19 mouse cellular contexts compared by ENCODE assay signal in genomic region chr2:169906396-169906795, GRCm38 (mm10).
DNase-seq lines count a peak whose midpoint lies in the region; ATAC-seq lines count a peak whose summit lies in the region.
"Had no signal": no experiment of that assay in that cellular context is flagged by ENCODE, and none has a peak within 500 bp of the region (broad histone marks: within the 10 kb centered on the region; RNA-seq: fewer than 3 reads in every experiment).

No protein-coding gene starts in this region.

- peak; percentile 32 for DNase-seq in hindbrain, embryonic 11.5 days (ENCODE audit: low spot score)
- DNase-seq in hindbrain, embryonic 14.5 days (ENCODE audit: low spot score), result no peak
- DNase-seq in neural tube, embryonic 10.5 days (ENCODE audit: extremely low spot score, low spot score), result peak; percentile 49
- DNase-seq in limb, embryonic 10.5 days (ENCODE audit: low spot score), result peak; percentile 66
- DNase-seq in frontal cortex, postnatal 14 days (ENCODE audit: low spot score in 2 of 2), result no peak
- no peak for DNase-seq in liver, embryonic 11.5 days (ENCODE audit: low spot score)
- DNase-seq: adrenal gland, postnatal 25 days; cerebellum, adult 2 months; gastrocnemius, adult 2 months; kidney, postnatal 10 days; liver; lung, adult 18-20 months; lung, postnatal 4 days; retina, postnatal 1 day; thymus, postnatal 36 days had no signal

- H3K27ac ChIP-seq in hindbrain, embryonic 11.5 days (ENCODE audit: low read depth, low read length), result no peak overlapping the region
- no peak overlapping the region for H3K27ac ChIP-seq in hindbrain, embryonic 14.5 days
- no peak overlapping the region for H3K27ac ChIP-seq in neural tube, embryonic 15.5 days (replicated peaks)
- H3K27ac ChIP-seq in limb, embryonic 10.5 days, result 0 out of 2 replicates have a peak overlapping the region, but pooled peaks have one; percentile 68
- no peak overlapping the region for H3K27ac ChIP-seq in liver, embryonic 11.5 days (ENCODE audit: low read depth, low read length)
- H3K27ac ChIP-seq: gastrocnemius, adult 2 months; hindbrain, embryonic 12.5 days; midbrain, embryonic 12.5 days had no signal

- H3K4me2 ChIP-seq in hindbrain, embryonic 11.5 days (replicated peaks; ENCODE audit: low read depth, low read length), result no peak overlapping the region
- H3K4me2 ChIP-seq in hindbrain, embryonic 14.5 days (replicated peaks), result no peak overlapping the region
- H3K4me2 ChIP-seq in neural tube, embryonic 15.5 days, result no peak overlapping the region
- no peak overlapping the region for H3K4me2 ChIP-seq in liver, embryonic 11.5 days
- H3K4me2 ChIP-seq: hindbrain, embryonic 12.5 days; midbrain, embryonic 12.5 days had no signal

- no peak overlapping the region for H3K9ac ChIP-seq in hindbrain, embryonic 11.5 days (ENCODE audit: low read depth, low read length)
- H3K9ac ChIP-seq in hindbrain, embryonic 14.5 days, result no peak overlapping the region
- no peak overlapping the region for H3K9ac ChIP-seq in neural tube, embryonic 15.5 days (replicated peaks)
- H3K9ac ChIP-seq in liver, embryonic 11.5 days (ENCODE audit: low read depth, low read length), result no peak overlapping the region
- H3K9ac ChIP-seq: hindbrain, embryonic 12.5 days; midbrain, embryonic 12.5 days had no signal

- 6% methylated on average over 9 of the region's 9 CpGs for WGBS in hindbrain, embryonic 11.5 days
- 10% methylated on average over 9 of the region's 9 CpGs for WGBS in hindbrain, embryonic 14.5 days
- 7% methylated on average over 9 of the region's 9 CpGs for WGBS in neural tube, embryonic 15.5 days
- WGBS in limb, embryonic 10.5 days, result 3% methylated on average over 9 of the region's 9 CpGs
- 34% methylated on average over 9 of the region's 9 CpGs for WGBS in liver, embryonic 11.5 days

- no peaks in the 10 kb centered on the region for H3K27me3 ChIP-seq in hindbrain, embryonic 11.5 days (ENCODE audit: control insufficient read depth, insufficient read depth, low read length)
- H3K27me3 ChIP-seq in hindbrain, embryonic 14.5 days (ENCODE audit: control insufficient read depth, insufficient read depth, low read length), result no peaks in the 10 kb centered on the region
- H3K27me3 ChIP-seq in neural tube, embryonic 15.5 days (replicated peaks), result no peaks in the 10 kb centered on the region
- H3K27me3 ChIP-seq in limb, embryonic 10.5 days (ENCODE audit: low read depth, poor library complexity, severe bottlenecking), result peaks cover 7% of the 10 kb centered on the region; the same call in 1 of the 2 replicates
- no peaks in the 10 kb centered on the region for H3K27me3 ChIP-seq in liver, embryonic 11.5 days (replicated peaks; ENCODE audit: control insufficient read depth, insufficient read depth, low read length)
- H3K27me3 ChIP-seq: midbrain, embryonic 12.5 days had no signal

- H3K4me3 ChIP-seq in hindbrain, embryonic 11.5 days (ENCODE audit: low read depth, low read length), result no peak overlapping the region
- no peak overlapping the region for H3K4me3 ChIP-seq in hindbrain, embryonic 14.5 days (replicated peaks; ENCODE audit: low read length)
- H3K4me3 ChIP-seq in neural tube, embryonic 15.5 days (replicated peaks), result no peak overlapping the region
- H3K4me3 ChIP-seq in limb, embryonic 10.5 days, result no peak overlapping the region
- H3K4me3 ChIP-seq in liver, embryonic 11.5 days (ENCODE audit: low read depth, low read length), result no peak overlapping the region
- H3K4me3 ChIP-seq: gastrocnemius, adult 2 months; hindbrain, embryonic 12.5 days; midbrain, embryonic 12.5 days had no signal

- no peak for ATAC-seq in hindbrain, embryonic 11.5 days (ENCODE audit: low FRiP score)
- no peak for ATAC-seq in hindbrain, embryonic 14.5 days (ENCODE audit: low FRiP score)
- no peak for ATAC-seq in neural tube, embryonic 15.5 days (ENCODE audit: low FRiP score)
- no peak for ATAC-seq in liver, embryonic 11.5 days (replicated peaks; ENCODE audit: low FRiP score)
- ATAC-seq: forebrain, embryonic 14.5 days had no signal

- no peaks in the 10 kb centered on the region; the same call in 1 of the 2 replicates for H3K4me1 ChIP-seq in hindbrain, embryonic 11.5 days (replicated peaks; ENCODE audit: control insufficient read depth, insufficient read depth, low read length)
- H3K4me1 ChIP-seq in hindbrain, embryonic 14.5 days (replicated peaks; ENCODE audit: control insufficient read depth, insufficient read depth, low read length), result peaks cover 8% of the 10 kb centered on the region; the same call in 1 of the 2 replicates
- H3K4me1 ChIP-seq in neural tube, embryonic 15.5 days, result peaks cover 26% of the 10 kb centered on the region
- H3K4me1 ChIP-seq in limb, embryonic 10.5 days, result peaks cover 48% of the 10 kb centered on the region
- peaks cover 2% of the 10 kb centered on the region; the same call in 1 of the 2 replicates for H3K4me1 ChIP-seq in liver, embryonic 11.5 days (replicated peaks; ENCODE audit: control insufficient read depth, insufficient read depth, low read length)

- H3K9me3 ChIP-seq in hindbrain, embryonic 11.5 days (ENCODE audit: control insufficient read depth, low read length), result no peaks in the 10 kb centered on the region
- no peaks in the 10 kb centered on the region for H3K9me3 ChIP-seq in hindbrain, embryonic 14.5 days (ENCODE audit: control insufficient read depth, low read length)
- H3K9me3 ChIP-seq in neural tube, embryonic 15.5 days (replicated peaks), result no peaks in the 10 kb centered on the region
- no peaks in the 10 kb centered on the region for H3K9me3 ChIP-seq in limb, embryonic 10.5 days (replicated peaks)
- no peaks in the 10 kb centered on the region for H3K9me3 ChIP-seq in liver, embryonic 11.5 days (ENCODE audit: control insufficient read depth, low read length)
- H3K9me3 ChIP-seq: hindbrain, embryonic 12.5 days; midbrain, embryonic 12.5 days had no signal

- H3K36me3 ChIP-seq in hindbrain, embryonic 11.5 days (ENCODE audit: control insufficient read depth, insufficient read depth, low read length), result no peaks in the 10 kb centered on the region
- H3K36me3 ChIP-seq in hindbrain, embryonic 14.5 days (replicated peaks; ENCODE audit: control insufficient read depth, insufficient read depth), result no peaks in the 10 kb centered on the region
- H3K36me3 ChIP-seq in neural tube, embryonic 15.5 days, result no peaks in the 10 kb centered on the region
- no peaks in the 10 kb centered on the region for H3K36me3 ChIP-seq in limb, embryonic 10.5 days
- H3K36me3 ChIP-seq in liver, embryonic 11.5 days (ENCODE audit: control insufficient read depth, insufficient read depth, low read length), result no peaks in the 10 kb centered on the region
- H3K36me3 ChIP-seq: hindbrain, embryonic 12.5 days; midbrain, embryonic 12.5 days had no signal

Comparison
In these comparisons a context has a peak if more than half of its experiments do, and no peak if none do; other contexts are left out.
1. DNase-seq: peak in hindbrain, embryonic 11.5 days (single experiment), neural tube, embryonic 10.5 days (single experiment) and limb, embryonic 10.5 days (single experiment); none in hindbrain, embryonic 14.5 days (single experiment), frontal cortex, postnatal 14 days (0 of 2) and liver, embryonic 11.5 days (single experiment).